Mouse (Mus musculus) B cell, adult 67 days (primary cell): Measurements from ENCODE around the gene Ift74. TPM values are rescaled to one million over a fixed set of nuclear protein-coding genes. Genes with fewer than 3 reads are reported as not detected.

Experiments
- total RNA-seq, 2 experiments: library from RNA; stranded (reverse); gene quantifications; 4 replicates each; pipeline ENCODE4 v1.2.4; 2023

Ift74 gene
- total RNA-seq, result 1 to 10 TPM; 4.1 to 5.0 TPM

DNA sequence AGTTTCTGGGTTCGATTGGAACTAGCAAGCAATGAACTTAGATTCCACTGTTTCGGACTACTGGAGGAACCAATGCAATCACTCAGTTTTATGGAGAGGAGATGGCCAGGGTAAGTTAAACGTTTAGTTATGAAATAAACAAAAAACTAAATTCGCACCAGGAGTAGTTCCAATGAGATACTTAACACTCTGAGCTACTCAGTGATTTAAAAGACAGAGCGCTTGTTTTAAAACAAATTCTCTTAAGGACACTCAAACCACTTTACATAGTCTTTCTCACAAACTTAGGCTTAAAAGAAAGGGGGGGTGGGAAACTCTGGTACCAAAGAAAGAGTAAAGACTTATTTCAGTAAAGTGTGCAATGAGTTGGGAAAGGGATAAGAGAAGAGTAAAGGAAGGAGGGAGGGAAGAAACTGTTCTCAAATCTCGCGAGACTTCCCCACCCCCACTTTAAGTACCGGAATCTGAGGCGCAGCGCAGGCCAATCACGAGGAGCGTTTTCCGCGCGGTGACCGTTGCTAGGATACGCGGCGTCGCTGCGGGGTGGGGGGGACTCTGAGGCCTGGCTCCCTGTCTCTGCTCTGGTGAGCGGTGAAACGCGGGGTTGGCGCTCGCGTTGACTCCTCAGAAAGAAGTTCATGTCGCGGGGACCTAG lies at the start of gene Ift74:
Gene Ift74 (plus strand): TSS at position 520 of the 655 bp plus-strand sequence.

DNA sequence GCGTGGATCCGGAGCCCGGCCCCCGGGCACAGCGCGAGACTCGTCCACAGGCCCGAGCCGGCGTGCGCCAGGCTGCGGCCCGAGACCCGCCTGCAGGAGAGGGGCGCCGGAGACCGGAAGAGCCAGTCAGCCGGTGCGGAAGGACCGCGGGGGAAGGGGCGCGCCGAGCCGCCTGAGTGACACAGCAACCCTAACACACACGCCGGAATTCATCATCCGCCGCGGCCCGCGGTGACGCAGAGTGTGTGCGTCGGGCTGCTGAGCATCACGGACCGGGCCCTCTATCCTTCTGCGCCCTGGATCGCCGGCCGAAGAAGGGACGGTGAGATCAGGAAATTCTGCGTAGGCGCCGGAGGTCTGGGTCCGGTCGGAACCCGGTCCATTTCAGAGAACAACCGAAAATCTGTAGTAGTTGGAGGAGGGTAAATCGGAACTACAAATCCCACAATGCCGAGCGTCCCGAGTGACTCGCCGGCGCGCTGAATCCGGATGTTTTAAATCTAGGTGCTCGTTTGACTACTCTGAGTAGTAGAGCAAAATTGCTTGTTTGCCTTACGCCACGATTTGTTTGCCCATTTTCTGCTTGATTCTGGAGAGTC lies 11.2 kb upstream of the Ift74 start, which contains the start of gene Plaa:
Gene Plaa (minus strand): TSS at position 214 of the 599 bp plus-strand sequence.

DNA sequence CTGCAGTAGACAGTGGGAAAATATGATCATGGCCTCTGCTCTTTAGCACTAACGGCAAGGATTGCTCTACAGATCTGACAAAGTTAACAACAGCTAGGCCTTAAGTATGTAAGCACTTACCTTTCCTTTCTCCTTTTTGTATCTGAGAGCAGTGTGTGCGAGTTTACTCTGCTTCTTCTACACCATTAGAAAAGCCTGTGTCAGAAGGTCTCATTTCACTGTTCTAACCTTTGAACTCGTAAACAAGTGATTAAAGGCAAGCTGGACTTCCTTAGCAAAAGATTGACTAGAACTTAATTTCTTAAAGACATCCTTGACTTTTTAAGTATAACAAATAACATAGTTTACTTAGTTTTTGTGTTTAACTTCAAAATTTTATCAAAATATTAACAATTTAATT lies 35.6 kb downstream of the Ift74 start, which contains the start of gene Lrrc19:
Gene Lrrc19 (minus strand): TSS at position 225 of the 400 bp plus-strand sequence.

DNA sequence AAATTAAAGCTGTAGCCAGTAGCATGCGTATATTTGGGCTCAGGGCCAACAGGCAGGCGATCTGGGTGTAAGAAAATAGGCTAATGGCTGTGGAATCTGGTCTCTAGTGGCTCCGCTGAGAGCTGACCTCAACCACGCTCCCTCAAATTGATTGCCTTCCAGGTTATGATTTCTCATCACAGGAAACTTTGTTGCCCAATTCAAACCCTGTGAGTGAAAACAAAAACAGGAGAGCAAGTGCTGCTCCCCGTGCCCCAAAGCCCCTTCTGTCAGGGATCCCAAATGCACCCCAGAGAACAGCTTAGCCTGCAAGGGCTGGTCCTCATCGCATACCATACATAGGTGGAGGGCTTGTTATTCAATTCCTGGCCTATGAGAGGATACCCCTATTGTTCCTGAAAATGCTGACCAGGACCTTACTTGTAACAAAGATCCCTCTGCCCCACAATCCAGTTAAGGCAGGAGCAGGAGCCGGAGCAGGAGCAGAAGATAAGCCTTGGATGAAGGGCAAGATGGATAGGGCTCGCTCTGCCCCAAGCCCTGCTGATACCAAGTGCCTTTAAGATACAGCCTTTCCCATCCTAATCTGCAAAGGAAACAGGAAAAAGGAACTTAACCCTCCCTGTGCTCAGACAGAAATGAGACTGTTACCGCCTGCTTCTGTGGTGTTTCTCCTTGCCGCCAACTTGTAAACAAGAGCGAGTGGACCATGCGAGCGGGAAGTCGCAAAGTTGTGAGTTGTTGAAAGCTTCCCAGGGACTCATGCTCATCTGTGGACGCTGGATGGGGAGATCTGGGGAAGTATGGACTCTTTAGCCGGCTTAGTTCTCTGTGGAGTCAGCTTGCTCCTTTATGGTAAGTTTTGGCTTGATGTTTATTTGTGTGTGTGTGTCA lies 124.8 kb downstream of the Ift74 start, which contains the start of gene Tek:
Gene Tek (plus strand): TSS at position 452 of the 894 bp plus-strand sequence.

Other genes starting within 250 kb of the Ift74 start
- not detected for gene Gm10306, start 57.9 kb upstream of the Ift74 start, total RNA-seq
- gene Caap1, start 57.7 kb upstream of the Ift74 start, total RNA-seq, result 10 to 100 TPM; 13.4 to 14.7 TPM
- 10 to 100 TPM; 45.7 to 58.5 TPM for gene Plaa, start 11.2 kb upstream of the Ift74 start, total RNA-seq
- gene Lrrc19, start 35.7 kb downstream of the Ift74 start, total RNA-seq, result not detected
- not detected for gene Tek, start 124.8 kb downstream of the Ift74 start, total RNA-seq